Mouse (Mus musculus) embryonic facial prominence, embryonic 10.5 days (tissue): Measurements from ENCODE around the gene Cacng6. TPM values are rescaled to one million over a fixed set of nuclear protein-coding genes. Genes with fewer than 3 reads are reported as not detected.

Source experiments
- DNase-seq: peaks from one replicate; pipeline ENCODE4 v3.0.0-alpha.2; 2017; ENCODE audit warnings: low spot score
- H3K27ac ChIP-seq: fragments of 300-500 bp; sonication (generic); replicated peaks from 2 replicates; pipeline ENCODE4 v1.5.1; 2016; ENCODE audit warnings: mild to moderate bottlenecking
- H3K27me3 ChIP-seq: fragments of 300-500 bp; sonication (generic); replicated peaks from 2 replicates; pipeline ENCODE4 v1.6.1; 2016; ENCODE audit warnings: low read depth, mild to moderate bottlenecking; ENCODE audit not compliant: poor library complexity, severe bottlenecking
- H3K36me3 ChIP-seq: fragments of 300-500 bp; sonication (generic); replicated peaks from 2 replicates; pipeline ENCODE4 v1.6.1; 2016; ENCODE audit warnings: mild to moderate bottlenecking, moderate library complexity
- H3K4me1 ChIP-seq: fragments of 300-500 bp; sonication (generic); 2 replicates; pipeline ENCODE4 v1.6.1; 2016
- H3K4me3 ChIP-seq: fragments of 300-500 bp; sonication (generic); 2 replicates; pipeline ENCODE4 v1.5.1; 2016; ENCODE audit warnings: mild to moderate bottlenecking, moderate library complexity
- H3K9me3 ChIP-seq: fragments of 300-500 bp; sonication (generic); 2 replicates; pipeline ENCODE4 v1.6.1; 2016; ENCODE audit warnings: mild to moderate bottlenecking
- WGBS: fragments of 180-500 bp; shearing (Covaris S2); methylation state at CpG from one replicate; pipeline ENCODE4 v1.1.7; 2016; 5-methylcytosine and 5-hydroxymethylcytosine counted together
- polyA plus RNA-seq: library from polyadenylated mRNA; unstranded; fragments of >200 nt; fragmentation: Nextera tagmentation; extraction: Ambion mirVana; gene quantifications from 2 replicates; pipeline ENCODE4 v1.2.1, GENCODE M21; 2016

Gene Cacng6
- polyA plus RNA-seq, 1 experiment from 2014 or later, result 0.29 TPM

- WGBS, result 53% methylated on average over 6 of the region's 6 CpGs
- Histone ChIP-seq H3K27me3 (no peaks in the 10 kb centered on the region), H3K4me1 (no peaks in the 10 kb centered on the region)
These were observed 27.2 kb downstream of the Cacng6 start for GRCm38 (mm10) chr7:3451161-3451560.

GRCm38 (mm10) chr7:3452821-3453485 lies 29.0 kb downstream of the Cacng6 start:
- no peak overlapping the region for H3K27ac ChIP-seq
- H3K9me3 ChIP-seq, result no peaks in the 10 kb centered on the region
- H3K4me3 ChIP-seq, result no peak overlapping the region
- no peaks in the 10 kb centered on the region for H3K27me3 ChIP-seq
- no peak for DNase-seq
- WGBS, result 62% methylated on average over 12 of the region's 12 CpGs
- no peaks in the 10 kb centered on the region for H3K4me1 ChIP-seq
- no peaks in the 10 kb centered on the region for H3K36me3 ChIP-seq

More at GRCm38 (mm10) chr7:3451161-3451560, 27.2 kb downstream of the Cacng6 start:
- H3K36me3 ChIP-seq, result no peaks in the 10 kb centered on the region
- no peak overlapping the region for H3K27ac ChIP-seq
- DNase-seq, result no peak
- H3K4me3 ChIP-seq, result no peak overlapping the region
- no peaks in the 10 kb centered on the region for H3K9me3 ChIP-seq

- 53% methylated on average over 11 of the region's 11 CpGs for WGBS
- H3K4me3 ChIP-seq, result no peak overlapping the region
- H3K9me3 ChIP-seq, result no peaks in the 10 kb centered on the region
- no peak for DNase-seq
- no peaks in the 10 kb centered on the region for H3K27me3 ChIP-seq
- no peak overlapping the region for H3K27ac ChIP-seq
- H3K4me1 ChIP-seq, result no peaks in the 10 kb centered on the region
- H3K36me3 ChIP-seq, result no peaks in the 10 kb centered on the region
These were observed 29.6 kb downstream of the Cacng6 start for GRCm38 (mm10) chr7:3453486-3454183.

DNA sequence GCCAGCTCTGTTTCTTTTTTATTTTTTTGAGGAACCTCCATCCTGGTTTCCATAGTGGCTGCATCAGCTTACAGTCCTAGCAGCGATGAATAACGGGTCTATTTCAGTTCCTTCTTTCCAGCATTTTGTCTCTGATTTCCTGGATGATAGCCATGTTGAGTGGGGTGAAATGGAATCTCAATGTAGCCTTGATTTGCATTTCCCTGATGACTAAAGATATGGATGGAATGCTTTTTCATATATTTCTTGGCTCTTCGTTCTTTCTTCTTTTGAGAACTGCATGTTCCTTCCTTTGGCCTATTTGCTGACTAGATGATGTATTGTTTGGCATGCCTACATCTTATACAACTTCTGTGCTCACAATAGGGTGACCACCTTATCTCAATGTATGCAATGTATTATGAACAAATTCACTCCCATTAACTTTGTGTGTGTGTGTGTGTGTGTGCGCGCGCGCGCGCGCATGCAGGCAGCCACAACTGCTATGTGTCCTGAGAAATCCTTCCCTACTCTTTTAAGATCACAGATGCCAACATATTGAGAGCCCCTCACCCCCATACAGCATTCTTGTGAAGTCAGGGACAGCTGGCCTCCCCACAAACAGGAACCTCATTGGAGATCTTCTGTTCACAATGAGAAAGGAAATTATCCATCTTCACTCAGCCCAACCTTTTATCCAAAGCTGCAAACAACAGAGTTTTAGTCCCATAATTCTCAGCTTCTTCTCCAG lies 33.3 kb downstream of the Cacng6 start:
- H3K36me3 ChIP-seq, result no peaks in the 10 kb centered on the region
- no peak overlapping the region for H3K27ac ChIP-seq
- peaks cover 5% of the 10 kb centered on the region; the same call in 1 of the 2 replicates for H3K9me3 ChIP-seq
- H3K4me3 ChIP-seq, result no peak overlapping the region
- 94% methylated on average over 10 of the region's 10 CpGs for WGBS
- H3K4me1 ChIP-seq, result no peaks in the 10 kb centered on the region
- H3K27me3 ChIP-seq, result no peaks in the 10 kb centered on the region
- no peak for DNase-seq

GRCm38 (mm10) chr7:3457841-3458217 lies 33.8 kb downstream of the Cacng6 start:
- WGBS, result 79% methylated on average over 9 of the region's 9 CpGs
- no peak for DNase-seq
- no peaks in the 10 kb centered on the region for H3K4me1 ChIP-seq
- no peak overlapping the region for H3K27ac ChIP-seq
- peaks cover 5% of the 10 kb centered on the region; the same call in 1 of the 2 replicates for H3K9me3 ChIP-seq
- no peaks in the 10 kb centered on the region for H3K27me3 ChIP-seq
- no peaks in the 10 kb centered on the region for H3K36me3 ChIP-seq
- no peak overlapping the region for H3K4me3 ChIP-seq

DNA sequence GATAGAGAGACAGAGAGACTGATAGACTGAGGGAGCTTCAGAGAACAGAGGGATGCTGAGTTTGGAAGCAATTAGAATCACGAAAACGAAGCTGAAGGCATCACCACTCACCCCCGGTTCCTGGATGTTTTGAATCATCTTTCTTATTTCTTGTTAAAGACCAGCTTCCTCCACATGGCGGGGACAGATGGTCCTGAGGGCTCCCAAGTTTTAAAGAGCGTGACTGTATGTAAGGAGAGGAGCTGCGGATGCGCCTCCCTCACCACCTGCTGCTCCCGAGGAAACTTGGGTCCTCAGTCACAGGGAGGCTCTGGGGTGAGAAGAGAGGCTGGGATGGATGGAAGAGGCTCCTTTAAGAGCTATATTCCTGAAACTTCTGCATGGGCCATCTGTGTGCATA lies 36.3 kb downstream of the Cacng6 start:
- Histone ChIP-seq H3K4me3 (no peak overlapping the region), H3K27me3 (no peaks in the 10 kb centered on the region), H3K9me3 (peaks cover 5% of the 10 kb centered on the region; the same call in 1 of the 2 replicates), H3K27ac (no peak overlapping the region), H3K36me3 (no peaks in the 10 kb centered on the region), H3K4me1 (no peaks in the 10 kb centered on the region)
- 86% methylated on average over 8 of the region's 8 CpGs for WGBS
- DNase-seq, result no peak

GRCm38 (mm10) chr7:3463306-3463705 lies 39.3 kb downstream of the Cacng6 start:
- H3K4me1 ChIP-seq, result no peaks in the 10 kb centered on the region
- no peaks in the 10 kb centered on the region for H3K27me3 ChIP-seq
- no peak overlapping the region for H3K4me3 ChIP-seq
- 78% methylated on average over 4 of the region's 4 CpGs for whole genome bisulfite sequencing
- no peaks in the 10 kb centered on the region for H3K36me3 ChIP-seq
- H3K27ac ChIP-seq, result no peak overlapping the region
- no peak for DNase-seq
- peaks cover 5% of the 10 kb centered on the region; the same call in 1 of the 2 replicates for H3K9me3 ChIP-seq

DNA sequence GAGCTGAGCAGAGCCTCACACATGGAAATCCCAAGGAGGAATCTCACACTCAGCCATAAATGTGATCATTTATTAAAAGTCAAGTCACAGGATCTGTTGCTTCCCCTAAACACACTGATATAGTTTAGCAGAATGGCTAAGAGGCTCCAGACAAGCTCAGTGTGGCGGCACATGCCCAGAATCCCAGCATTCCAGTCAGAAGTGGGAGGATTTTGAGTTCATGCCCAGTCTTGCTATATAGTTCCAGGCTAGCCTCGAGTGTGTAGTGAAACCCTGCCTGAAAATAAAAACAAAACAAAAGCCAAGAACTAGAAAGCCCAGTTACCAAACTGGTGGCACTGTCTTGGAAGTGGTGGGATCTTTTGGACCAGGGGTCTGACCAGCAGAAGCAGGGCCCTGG lies 44.6 kb downstream of the Cacng6 start:
- 73% methylated on average over 2 of the region's 2 CpGs for WGBS
- Histone ChIP-seq H3K27me3 (no peaks in the 10 kb centered on the region), H3K27ac (no peak overlapping the region), H3K4me1 (no peaks in the 10 kb centered on the region), H3K36me3 (no peaks in the 10 kb centered on the region), H3K9me3 (no peaks in the 10 kb centered on the region), H3K4me3 (no peak overlapping the region)
- DNase-seq, result no peak

GRCm38 (mm10) chr7:3472774-3473173 lies 48.8 kb downstream of the Cacng6 start:
- H3K27ac ChIP-seq, result no peak overlapping the region
- 91% methylated on average over 3 of the region's 3 CpGs for WGBS
- H3K4me1 ChIP-seq, result peaks cover 8% of the 10 kb centered on the region
- DNase-seq, result no peak
- no peaks in the 10 kb centered on the region for H3K36me3 ChIP-seq
- H3K27me3 ChIP-seq, result no peaks in the 10 kb centered on the region
- 0 out of 2 replicates have a peak, but pooled peaks cover 2% of the 10 kb centered on the region for H3K9me3 ChIP-seq
- no peak overlapping the region for H3K4me3 ChIP-seq

- WGBS, result 9% methylated on average over 19 of the region's 19 CpGs
- Histone ChIP-seq H3K27ac (peak overlapping the region; percentile 54; the same call in 1 of the 2 replicates), H3K27me3 (no peaks in the 10 kb centered on the region), H3K4me3 (peak overlapping the region; percentile 49), H3K9me3 (0 out of 2 replicates have a peak, but pooled peaks cover 2% of the 10 kb centered on the region), H3K4me1 (peaks cover 8% of the 10 kb centered on the region), H3K36me3 (no peaks in the 10 kb centered on the region)
- DNase-seq, result peak; percentile 46
These were observed 50.5 kb downstream of the Cacng6 start for GRCm38 (mm10) chr7:3474291-3475080.

GRCm38 (mm10) chr7:3476728-3477127 lies 52.7 kb downstream of the Cacng6 start:
- H3K4me3 ChIP-seq, result no peak overlapping the region
- no peaks in the 10 kb centered on the region for H3K27me3 ChIP-seq
- H3K9me3 ChIP-seq, result peaks cover 12% of the 10 kb centered on the region; the same call in 1 of the 2 replicates
- no peaks in the 10 kb centered on the region for H3K36me3 ChIP-seq
- peaks cover 8% of the 10 kb centered on the region for H3K4me1 ChIP-seq
- WGBS, result 71% methylated on average over 5 of the region's 5 CpGs
- no peak overlapping the region for H3K27ac ChIP-seq
- DNase-seq, result no peak
